Mouse (Mus musculus) G1E (cell line): ENCODE measurements at regions not wholly inside any gene's neighbourhood (a gene's known extent, or its start where the extent isn't known, plus 50 kb on each side); places are given as distances from the start of the nearest gene placed in this dataset.
A peak's percentile ranks its signal among the peaks of the same experiment; 100 is the strongest.

Source experiments
- CTCF ChIP-seq: IDR thresholded peaks from 2 replicates; pipeline ENCODE4 v1.5.1; 2012; ENCODE audit warnings: low read depth, low read length, inconsistent platforms, mixed read lengths
- TAL1 ChIP-seq: conservative IDR thresholded peaks from 2 replicates; pipeline ENCODE4 v1.6.1; 2012; ENCODE audit warnings: low read depth, low read length, inconsistent platforms, mixed read lengths

DNA sequence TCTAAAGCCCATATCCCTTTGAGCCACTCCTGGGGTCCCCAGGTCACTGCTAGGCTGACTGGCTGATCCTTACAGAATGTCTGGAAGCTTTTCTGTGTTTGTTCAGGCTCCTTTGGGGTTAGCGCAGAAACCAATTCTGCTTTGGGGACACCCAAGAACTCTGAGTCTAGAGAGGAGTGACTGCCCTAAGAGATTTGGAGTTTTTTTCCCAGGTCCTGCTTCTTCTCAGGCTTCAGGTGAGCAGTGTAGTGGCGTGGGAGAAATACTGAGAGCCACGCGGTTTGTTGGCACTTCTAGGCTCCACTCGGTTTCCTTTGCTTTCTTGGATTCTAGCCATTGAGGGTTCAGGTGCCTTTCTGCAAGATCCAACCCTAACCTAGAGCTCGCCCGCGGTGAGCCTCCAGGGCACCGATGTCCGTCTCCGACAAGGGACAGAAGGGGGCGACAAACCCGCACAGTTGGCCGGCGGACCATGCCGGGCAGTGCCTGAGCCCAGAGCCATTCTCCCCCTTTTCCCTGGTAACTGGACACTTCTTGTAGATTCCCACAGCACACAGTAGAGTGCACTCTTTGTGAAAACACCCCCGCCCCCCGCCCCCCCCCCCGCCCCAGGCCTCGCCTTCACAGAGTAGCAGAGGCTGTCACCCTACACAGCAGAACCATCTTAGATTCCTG is 61.0 kb upstream of the Wdr26 start:
- peak; percentile 23; the same call in 1 of the 2 replicates for TF ChIP-seq CTCF
- no peak for TF ChIP-seq TAL1
